Mouse (Mus musculus) hindbrain, embryonic 14.5 days (tissue): Measurements from ENCODE around the gene Rnf34. TPM values are rescaled to one million over a fixed set of nuclear protein-coding genes. Genes with fewer than 3 reads are reported as not detected.

Experiments
- ATAC-seq: fragments of 200-750 bp; cut with Nextera tagmentation; 2 replicates; pipeline ENCODE4 v1.8.0; 2017; ENCODE audit warnings: moderate number of reproducible peaks, mild to moderate bottlenecking, moderate TSS enrichment, moderate library complexity; ENCODE audit not compliant: low FRiP score
- DNase-seq: peaks from one replicate; pipeline ENCODE4 v3.0.0-alpha.2; 2015; ENCODE audit warnings: low spot score
- H3K27ac ChIP-seq: fragments of 300-500 bp; sonication (generic); 2 replicates; pipeline ENCODE4 v1.5.1; 2014; ENCODE audit warnings: mild to moderate bottlenecking, moderate library complexity
- H3K27me3 ChIP-seq: fragments of 300-500 bp; sonication (generic); 2 replicates; pipeline ENCODE4 v1.6.1; 2014; ENCODE audit warnings: mild to moderate bottlenecking, low read length, mixed read lengths; ENCODE audit not compliant: control insufficient read depth, insufficient read depth
- H3K36me3 ChIP-seq: fragments of 300-500 bp; sonication (generic); replicated peaks from 2 replicates; pipeline ENCODE4 v1.6.1; 2014; ENCODE audit not compliant: control insufficient read depth, insufficient read depth
- H3K4me1 ChIP-seq: fragments of 300-500 bp; sonication (generic); replicated peaks from 2 replicates; pipeline ENCODE4 v1.6.1; 2014; ENCODE audit warnings: antibody characterized with exemption, low read length, mixed read lengths; ENCODE audit not compliant: control insufficient read depth, insufficient read depth
- H3K4me2 ChIP-seq: fragments of 300-500 bp; sonication (generic); replicated peaks from 2 replicates; pipeline ENCODE4 v1.6.1; 2014; ENCODE audit warnings: mild to moderate bottlenecking, moderate library complexity
- H3K4me3 ChIP-seq: fragments of 300-500 bp; sonication (generic); replicated peaks from 2 replicates; pipeline ENCODE4 v1.5.1; 2014; ENCODE audit warnings: mild to moderate bottlenecking, low read length
- H3K9ac ChIP-seq: fragments of 300-500 bp; sonication (generic); 2 replicates; pipeline ENCODE4 v1.6.1; 2014
- H3K9me3 ChIP-seq: fragments of 300-500 bp; sonication (generic); 2 replicates; pipeline ENCODE4 v1.6.1; 2016; ENCODE audit warnings: low read length; ENCODE audit not compliant: control insufficient read depth
- WGBS: fragments of 180-500 bp; shearing (Covaris S2); extraction: QIAGEN DNeasy Blood & Tissue Kit; methylation state at CpG from one replicate; pipeline ENCODE4 v1.1.7; 2014; 5-methylcytosine and 5-hydroxymethylcytosine counted together
- polyA plus RNA-seq: library from polyadenylated mRNA; unstranded; fragments of >200 nt; fragmentation: Nextera tagmentation; extraction: Ambion mirVana; gene quantifications from 2 replicates; pipeline ENCODE4 v1.2.1, GENCODE M21; 2014

Gene Rnf34
- polyA plus RNA-seq, 1 experiment from 2014 or later: 54.8 TPM

- H3K36me3 ChIP-seq: no peaks in the 10 kb centered on the region
- no peaks in the 10 kb centered on the region for H3K9me3 ChIP-seq
- H3K9ac ChIP-seq: no peak overlapping the region
- no peak overlapping the region for H3K4me2 ChIP-seq
- WGBS: 89% methylated on average over 2 of the region's 2 CpGs
- H3K27ac ChIP-seq: no peak overlapping the region
- ATAC-seq (no peak), DNase-seq (no peak)
- no peaks in the 10 kb centered on the region for H3K27me3 ChIP-seq
- H3K4me1 ChIP-seq: peaks cover 19% of the 10 kb centered on the region
- H3K4me3 ChIP-seq: no peak overlapping the region
Measured at GRCm38 (mm10) chr5:122852611-122853010, 2.8 kb downstream of the Rnf34 start.

GRCm38 (mm10) chr5:122855858-122856257 is 6.0 kb downstream of the Rnf34 start:
- Histone ChIP-seq H3K4me2 (no peak overlapping the region), H3K36me3 (no peaks in the 10 kb centered on the region), H3K9ac (no peak overlapping the region), H3K27ac (no peak overlapping the region), H3K4me1 (peaks cover 9% of the 10 kb centered on the region), H3K4me3 (no peak overlapping the region), H3K9me3 (no peaks in the 10 kb centered on the region), H3K27me3 (no peaks in the 10 kb centered on the region)
- 84% methylated on average over 3 of the region's 3 CpGs for WGBS
- no peak for ATAC-seq
- DNase-seq: no peak

DNA sequence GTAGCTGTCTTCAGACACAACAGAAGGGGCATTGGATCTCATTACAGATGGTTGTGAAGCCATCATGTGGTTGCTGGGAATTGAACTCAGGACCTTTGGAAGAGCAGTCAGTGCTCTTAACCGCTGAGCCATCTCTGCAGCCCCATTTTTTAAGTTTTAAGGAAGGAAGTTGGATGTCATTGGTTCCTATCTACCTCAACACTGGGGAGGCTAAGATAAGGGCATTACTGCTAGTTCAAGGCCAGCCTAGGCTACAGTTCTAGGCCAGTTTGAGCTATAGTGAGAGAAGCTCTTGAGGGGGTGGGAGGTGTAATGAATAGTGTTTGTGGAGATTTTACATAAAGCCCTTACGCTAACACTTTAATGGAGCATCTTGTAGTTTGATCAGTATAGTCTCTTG is 13.2 kb downstream of the Rnf34 start:
- Histone ChIP-seq H3K9me3 (no peaks in the 10 kb centered on the region), H3K4me2 (no peak overlapping the region), H3K4me1 (no peaks in the 10 kb centered on the region), H3K27me3 (no peaks in the 10 kb centered on the region), H3K9ac (no peak overlapping the region), H3K4me3 (no peak overlapping the region), H3K36me3 (peaks cover 62% of the 10 kb centered on the region), H3K27ac (no peak overlapping the region)
- ATAC-seq (no peak), DNase-seq (no peak)
- 97% methylated on average over 2 of the region's 2 CpGs for WGBS

GRCm38 (mm10) chr5:122872626-122873025 is 22.8 kb downstream of the Rnf34 start:
- Histone ChIP-seq H3K9me3 (no peaks in the 10 kb centered on the region), H3K4me3 (no peak overlapping the region), H3K36me3 (peaks cover 77% of the 10 kb centered on the region), H3K4me1 (no peaks in the 10 kb centered on the region), H3K9ac (no peak overlapping the region), H3K27ac (no peak overlapping the region), H3K27me3 (no peaks in the 10 kb centered on the region), H3K4me2 (no peak overlapping the region)
- no peak for ATAC-seq
- WGBS: 89% methylated on average over 3 of the region's 3 CpGs
- no peak for DNase-seq

- Histone ChIP-seq H3K27ac (no peak overlapping the region), H3K9me3 (no peaks in the 10 kb centered on the region), H3K4me2 (no peak overlapping the region), H3K4me1 (no peaks in the 10 kb centered on the region), H3K4me3 (no peak overlapping the region), H3K27me3 (no peaks in the 10 kb centered on the region), H3K9ac (no peak overlapping the region), H3K36me3 (peaks cover 77% of the 10 kb centered on the region)
- no peak for ATAC-seq
- 79% methylated on average over 2 of the region's 2 CpGs for WGBS
- DNase-seq: no peak
Measured at GRCm38 (mm10) chr5:122873573-122873972, 23.7 kb downstream of the Rnf34 start.

DNA sequence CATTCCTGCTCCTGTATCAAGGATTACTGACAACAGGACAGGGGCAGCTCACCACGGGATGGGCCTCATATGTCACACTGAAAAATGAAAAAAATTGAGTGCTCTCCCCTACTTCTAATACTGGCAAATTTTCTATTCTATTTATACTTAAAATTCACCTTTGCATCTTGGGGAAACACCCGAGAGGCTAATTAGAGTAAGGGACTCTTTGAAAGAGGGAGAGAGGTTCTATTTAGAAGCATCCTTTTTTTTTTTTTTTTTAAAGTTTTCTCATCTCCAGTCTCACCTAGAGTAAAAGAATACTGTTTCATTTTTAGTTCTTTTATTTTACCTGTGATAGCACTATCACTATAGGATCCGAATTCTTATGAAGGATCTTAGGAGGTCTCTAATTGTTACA is 24.5 kb downstream of the Rnf34 start:
- 91% methylated on average over 3 of the region's 3 CpGs for WGBS
- peaks cover 78% of the 10 kb centered on the region for H3K36me3 ChIP-seq

GRCm38 (mm10) chr5:122876671-122877070 is 26.8 kb downstream of the Rnf34 start:
- DNase-seq: no peak
- H3K9me3 ChIP-seq: no peaks in the 10 kb centered on the region
- H3K36me3 ChIP-seq: peaks cover 84% of the 10 kb centered on the region
- H3K27ac ChIP-seq: no peak overlapping the region
- no peak overlapping the region for H3K9ac ChIP-seq
- H3K4me3 ChIP-seq: no peak overlapping the region
- no peak for ATAC-seq
- WGBS: 71% methylated on average over 3 of the region's 3 CpGs
- H3K4me1 ChIP-seq: no peaks in the 10 kb centered on the region
- no peak overlapping the region for H3K4me2 ChIP-seq
- no peaks in the 10 kb centered on the region for H3K27me3 ChIP-seq

More for the DNA sequence above, 24.5 kb downstream of the Rnf34 start:
- ATAC-seq: no peak
- Histone ChIP-seq H3K4me2 (no peak overlapping the region), H3K4me1 (no peaks in the 10 kb centered on the region), H3K9ac (no peak overlapping the region), H3K27ac (no peak overlapping the region), H3K4me3 (no peak overlapping the region), H3K27me3 (no peaks in the 10 kb centered on the region), H3K9me3 (no peaks in the 10 kb centered on the region)
- no peak for DNase-seq

- 95% methylated on average over 37 of the region's 37 CpGs for WGBS
- Histone ChIP-seq H3K4me3 (no peak overlapping the region), H3K9me3 (no peaks in the 10 kb centered on the region), H3K4me2 (no peak overlapping the region), H3K4me1 (no peaks in the 10 kb centered on the region), H3K36me3 (peaks cover 70% of the 10 kb centered on the region), H3K27ac (no peak overlapping the region), H3K9ac (no peak overlapping the region), H3K27me3 (no peaks in the 10 kb centered on the region)
- ATAC-seq (no peak), DNase-seq (no peak)
Measured at GRCm38 (mm10) chr5:122880241-122880980, 30.6 kb downstream of the Rnf34 start.

DNA sequence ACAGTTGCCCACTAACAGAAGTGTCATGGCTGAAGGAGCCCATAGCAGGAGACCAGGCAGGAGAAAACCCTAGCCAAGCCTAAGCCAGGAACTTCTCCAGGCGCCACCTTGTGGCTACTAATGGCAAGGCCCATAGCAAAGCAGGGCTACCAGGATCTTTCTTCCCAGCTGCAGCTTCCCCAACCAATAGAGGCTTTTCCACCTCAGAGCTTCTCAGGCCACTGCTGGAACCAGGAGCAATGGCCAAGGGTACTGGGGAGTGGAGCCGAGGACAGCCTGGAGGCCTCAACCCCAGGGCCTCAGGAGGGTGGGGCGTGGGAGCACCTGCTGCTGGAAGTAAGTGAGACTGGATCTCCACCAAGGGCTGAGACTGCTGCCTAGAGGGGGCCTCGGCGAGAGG is 31.5 kb downstream of the Rnf34 start:
- Histone ChIP-seq H3K9ac (no peak overlapping the region), H3K4me1 (no peaks in the 10 kb centered on the region), H3K27ac (no peak overlapping the region), H3K9me3 (no peaks in the 10 kb centered on the region), H3K36me3 (peaks cover 61% of the 10 kb centered on the region), H3K4me2 (no peak overlapping the region), H3K4me3 (no peak overlapping the region), H3K27me3 (no peaks in the 10 kb centered on the region)
- 66% methylated on average over 5 of the region's 5 CpGs for WGBS
- ATAC-seq (peak; percentile 27; the same call in 1 of the 2 replicates), DNase-seq (peak; percentile 78)
